Mouse (Mus musculus) hindbrain, embryonic 15.5 days (tissue): ENCODE data around the gene Lmbr1. TPM values are rescaled to one million over a fixed set of nuclear protein-coding genes. Genes with fewer than 3 reads are reported as not detected.

ENCODE experiments used
- ATAC-seq: fragments of 200-750 bp; cut with Nextera tagmentation; 2 replicates; pipeline ENCODE4 v1.8.0; 2017; ENCODE audit warnings: low read depth, moderate number of reproducible peaks, moderate TSS enrichment; ENCODE audit not compliant: low FRiP score
- H3K27ac ChIP-seq: fragments of 300-500 bp; sonication (generic); replicated peaks from 2 replicates; pipeline ENCODE4 v1.5.1; 2015; ENCODE audit warnings: mild to moderate bottlenecking, inconsistent platforms
- H3K27me3 ChIP-seq: fragments of 300-500 bp; sonication (generic); 2 replicates; pipeline ENCODE4 v1.6.1; 2015; ENCODE audit warnings: control low read depth, inconsistent platforms
- H3K36me3 ChIP-seq: fragments of 300-500 bp; sonication (generic); 2 replicates; pipeline ENCODE4 v1.6.1; 2015; ENCODE audit warnings: control low read depth, inconsistent platforms
- H3K4me1 ChIP-seq: fragments of 300-500 bp; sonication (generic); replicated peaks from 2 replicates; pipeline ENCODE4 v1.6.1; 2015; ENCODE audit warnings: control low read depth, inconsistent platforms
- H3K4me2 ChIP-seq: fragments of 300-500 bp; sonication (generic); 2 replicates; pipeline ENCODE4 v1.6.1; 2015; ENCODE audit warnings: moderate library complexity, mild to moderate bottlenecking, inconsistent platforms
- H3K4me3 ChIP-seq: fragments of 300-500 bp; sonication (generic); 2 replicates; pipeline ENCODE4 v1.5.1; 2015; ENCODE audit warnings: mild to moderate bottlenecking, inconsistent platforms
- H3K9ac ChIP-seq: fragments of 300-500 bp; sonication (generic); 2 replicates; pipeline ENCODE4 v1.6.1; 2015; ENCODE audit warnings: inconsistent platforms
- H3K9me3 ChIP-seq: fragments of 300-500 bp; sonication (generic); 2 replicates; pipeline ENCODE4 v1.6.1; 2016; ENCODE audit warnings: control low read depth, inconsistent platforms
- WGBS: fragments of 180-500 bp; shearing (Covaris S2); methylation state at CpG from one replicate; pipeline ENCODE4 v1.1.7; 2015; 5-methylcytosine and 5-hydroxymethylcytosine counted together
- microRNA-seq: library from miRNA; unstranded; fragments of <30 nt; microRNA quantifications from one replicate; pipeline ENCODE4, GENCODE M21; 2016
- polyA plus RNA-seq: library from polyadenylated mRNA; unstranded; fragments of >200 nt; fragmentation: Nextera tagmentation; extraction: Ambion mirVana; gene quantifications from 2 replicates; pipeline ENCODE4 v1.2.1, GENCODE M21; 2015

Lmbr1 gene
- polyA plus RNA-seq, 1 experiment from 2014 or later, result 36.8 TPM

- under 1% methylated on average over 68 of the region's 70 CpGs for WGBS
- no peaks in the 10 kb centered on the region for H3K27me3 ChIP-seq
- peak within 1 kb of the TSS; percentile 89 for H3K27ac ChIP-seq
Observed at GRCm38 (mm10) chr5:29195570-29196263, 182.5 kb downstream of the Lmbr1 start, which contains the start of gene Rnf32. TSS of gene Rnf32 (plus strand) at chr5:29195992.

GRCm38 (mm10) chr5:29195231-29195569 lies 183.0 kb downstream of the Lmbr1 start:
- Histone ChIP-seq H3K27me3 (no peaks in the 10 kb centered on the region), H3K4me1 (peaks cover 14% of the 10 kb centered on the region), H3K9ac (peak overlapping the region; percentile 72), H3K36me3 (no peaks in the 10 kb centered on the region), H3K4me3 (peak overlapping the region; percentile 71), H3K27ac (peak overlapping the region; percentile 89), H3K9me3 (no peaks in the 10 kb centered on the region), H3K4me2 (peak overlapping the region; percentile 62)
- WGBS, result 1% methylated on average over 9 of the region's 9 CpGs
- no peak for ATAC-seq

More at GRCm38 (mm10) chr5:29195570-29196263, 182.5 kb downstream of the Lmbr1 start, which contains the start of gene Rnf32:
- Histone ChIP-seq H3K36me3 (no peaks in the 10 kb centered on the region), H3K9ac (peak within 1 kb of the TSS; percentile 72), H3K4me2 (peak within 1 kb of the TSS; percentile 62), H3K4me3 (peak within 1 kb of the TSS; percentile 71), H3K9me3 (no peaks in the 10 kb centered on the region), H3K4me1 (peaks cover 14% of the 10 kb centered on the region)
- ATAC-seq, result peak; percentile 98

GRCm38 (mm10) chr5:29186798-29187197 lies 191.4 kb downstream of the Lmbr1 start:
- WGBS, result 87% methylated on average over 5 of the region's 5 CpGs
- no peaks in the 10 kb centered on the region for H3K27me3 ChIP-seq
- H3K27ac ChIP-seq, result no peak overlapping the region
- no peaks in the 10 kb centered on the region for H3K4me1 ChIP-seq
- H3K4me2 ChIP-seq, result no peak overlapping the region
- no peak overlapping the region for H3K9ac ChIP-seq
- no peaks in the 10 kb centered on the region for H3K36me3 ChIP-seq
- no peaks in the 10 kb centered on the region for H3K9me3 ChIP-seq
- ATAC-seq, result no peak
- H3K4me3 ChIP-seq, result no peak overlapping the region

Small RNA genes lying within 50 kb of the gene (microRNA-seq; reads per million reads assigned to microRNA genes)
- gene Gm23801, result not detected

Other genes with a start within 250 kb of the Lmbr1 start
- 15.6 and 18.8 TPM in 2 replicates for gene Rnf32, start 182.4 kb downstream of the Lmbr1 start, polyA plus RNA-seq
- 17.9 and 19.3 TPM in 2 replicates for gene Nom1, start 56.3 kb upstream of the Lmbr1 start, polyA plus RNA-seq
- gene Mnx1, start 100.1 kb upstream of the Lmbr1 start, polyA plus RNA-seq, result 0.19 and 0.22 TPM in 2 replicates
- gene Ube3c, start 190.9 kb upstream of the Lmbr1 start, polyA plus RNA-seq, result 38.7 and 40.3 TPM in 2 replicates